Comparison of ENCODE assay signal across 8 mouse cellular contexts in the genomic region with DNA sequence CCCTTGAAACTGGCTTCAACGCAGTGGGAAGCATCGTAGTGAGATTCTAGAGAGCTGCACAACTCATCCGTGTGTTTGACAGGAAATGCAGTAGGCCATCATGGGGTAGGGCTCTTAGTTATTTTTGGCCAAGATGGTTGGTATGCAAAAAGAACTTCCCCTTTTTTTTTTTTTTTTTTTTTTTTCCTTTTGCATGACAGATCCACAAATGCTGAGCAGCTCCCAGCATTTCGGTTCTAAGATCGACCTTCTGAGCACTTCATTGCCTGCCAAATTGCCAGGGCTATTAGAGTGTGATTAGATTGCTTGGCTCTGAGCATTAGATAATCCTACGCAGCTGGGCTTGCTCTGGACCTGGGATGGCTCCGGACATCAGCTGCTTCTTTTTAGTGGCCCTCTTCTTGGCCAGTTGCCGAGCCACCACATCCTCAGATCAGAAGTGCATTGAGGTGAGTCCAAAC. TPM values are rescaled to one million over a fixed set of nuclear protein-coding genes. Genes with fewer than 3 reads are reported as not detected.
DNase-seq lines count a peak whose midpoint lies in the region; ATAC-seq and TF ChIP-seq lines count a peak whose summit lies in the region.

A gene (plus strand): TSS at position 218 of the 461 bp plus-strand sequence.

- WGBS in liver, embryonic 13.5 days (ENCODE audit: insufficient replicate concordance): 18% methylated on average over 8 of the region's 8 CpGs
- WGBS in spleen, adult 2 months: 5% methylated on average over 8 of the region's 8 CpGs

- no peaks in the 10 kb centered on the region for H3K27me3 ChIP-seq in liver, embryonic 13.5 days
- H3K27me3 ChIP-seq in spleen, adult 2 months (ENCODE audit: control insufficient read depth, insufficient read depth, low read length): no peaks in the 10 kb centered on the region

- peak; percentile 61 to 62 for DNase-seq in cerebellum, postnatal 10 days
- no peak for DNase-seq in cerebellum, adult 18-20 months
- DNase-seq in right cerebral cortex, postnatal 10 days (ENCODE audit: low spot score in 2 of 2): peak; percentile 42 to 51
- no peak for DNase-seq in right cerebral cortex, postnatal 25 days
- DNase-seq in liver, embryonic 13.5 days: no peak
- peak; percentile 62 to 79 for DNase-seq in spleen, adult 2 months (ENCODE audit: low read depth in 1 of 2, low spot score in 2 of 2)
- no peak for DNase-seq in cerebellum, adult 9-10 months
- DNase-seq in frontal cortex, postnatal 25 days (ENCODE audit: low spot score in 2 of 2): no peak

- no peak for TF ChIP-seq POLR2A in spleen, adult 2 months (IDR thresholded peaks at IDR 0.05; ENCODE audit: low read depth, low read length)

- 0 out of 2 replicates have a peak within 1 kb of the TSS, but pooled peaks have one; percentile 21 for H3K4me2 ChIP-seq in liver, embryonic 13.5 days

- peaks cover 7% of the 10 kb centered on the region; the same call in 1 of the 2 replicates for H3K4me1 ChIP-seq in liver, embryonic 13.5 days (replicated peaks)
- peaks cover 23% of the 10 kb centered on the region for H3K4me1 ChIP-seq in spleen, adult 2 months (ENCODE audit: control insufficient read depth, insufficient read depth, insufficient read length)

- H3K9me3 ChIP-seq in liver, embryonic 13.5 days (replicated peaks): no peaks in the 10 kb centered on the region

- H3K36me3 ChIP-seq in liver, embryonic 13.5 days: no peaks in the 10 kb centered on the region
- no peaks in the 10 kb centered on the region; the same call in 1 of the 2 replicates for H3K36me3 ChIP-seq in spleen, adult 2 months (ENCODE audit: control insufficient read depth, insufficient read depth, low read length)

- TF ChIP-seq CTCF in spleen, adult 2 months (IDR thresholded peaks at IDR 0.05; ENCODE audit: extremely low read depth, insufficient read depth, insufficient read length, insufficient replicate concordance): no peak

- no peak within 1 kb of the TSS for H3K4me3 ChIP-seq in liver, embryonic 13.5 days (replicated peaks)
- peak within 1 kb of the TSS; percentile 77 for H3K4me3 ChIP-seq in spleen, adult 2 months (ENCODE audit: extremely low read depth, insufficient read depth, insufficient read length)

- peak within 1 kb of the TSS; percentile 59; the same call in 1 of the 2 replicates for H3K27ac ChIP-seq in liver, embryonic 13.5 days
- peak within 1 kb of the TSS; percentile 96 for H3K27ac ChIP-seq in spleen, adult 2 months (ENCODE audit: insufficient read depth, low read length)

- no peak within 1 kb of the TSS for H3K9ac ChIP-seq in liver, embryonic 13.5 days

- no peak for ATAC-seq in liver, embryonic 13.5 days (ENCODE audit: low read depth)

RNA-seq across cellular contexts. Expression of the gene that starts here (rescaled TPM):
- polyA plus RNA-seq in liver, embryonic 13.5 days (2015; fragmentation: Nextera tagmentation; extraction: Ambion mirVana): 0.91 and 1.00 TPM in 2 replicates
- polyA plus RNA-seq in spleen, adult 2 months (2012; rRNA removed): 25.0 and 31.6 TPM in 2 replicates

Comparison
In these comparisons a context has a peak if more than half of its experiments do, and no peak if none do; other contexts are left out.
1. RNA of the gene that starts here (polyA plus RNA-seq): 25.0 to 31.6 TPM in spleen, adult 2 months; 0.91 to 1.00 TPM in liver, embryonic 13.5 days; every median in the first group is over 10 times any median in the second.
2. DNase-seq: peak in cerebellum, postnatal 10 days (2 of 2), right cerebral cortex, postnatal 10 days (2 of 2) and spleen, adult 2 months (2 of 2); none in cerebellum, adult 18-20 months (0 of 2), right cerebral cortex, postnatal 25 days (single experiment), liver, embryonic 13.5 days (single experiment), cerebellum, adult 9-10 months (single experiment) and frontal cortex, postnatal 25 days (0 of 2).